7 mouse cellular contexts compared by ENCODE assay signal in the genomic region with DNA sequence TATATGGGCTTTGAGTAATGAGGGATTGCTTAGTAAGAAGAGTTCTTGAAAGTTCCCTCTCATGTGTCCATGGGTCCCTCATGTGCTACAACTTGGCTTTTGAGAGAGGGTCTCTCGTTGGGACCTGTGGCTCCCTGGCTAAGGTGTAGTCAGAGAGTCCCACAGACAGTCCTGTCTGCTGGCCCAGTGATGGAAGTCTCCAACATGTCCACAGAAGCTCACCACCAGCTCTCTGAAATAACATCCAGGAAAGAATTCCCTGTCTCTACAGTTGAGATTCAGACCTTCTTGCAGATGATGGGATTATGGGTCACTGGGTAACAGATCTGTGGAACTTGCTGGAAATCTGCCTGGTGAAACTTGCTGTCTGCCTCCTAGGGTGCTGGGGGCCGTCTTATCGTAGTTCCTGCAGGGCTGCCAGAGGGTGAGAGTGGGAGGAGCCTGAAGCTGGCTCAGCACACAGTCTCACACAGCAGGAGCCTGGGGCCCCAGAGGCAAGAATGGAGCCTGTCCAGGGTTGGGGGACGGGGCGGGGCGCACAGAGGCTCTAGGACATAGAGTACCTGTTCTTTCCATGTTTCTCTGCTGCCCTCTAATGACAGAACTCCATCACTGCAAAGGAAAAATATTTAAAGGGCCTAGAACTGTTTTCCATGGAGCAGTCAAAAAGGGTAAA. TPM values are rescaled to one million over a fixed set of nuclear protein-coding genes. Genes with fewer than 3 reads are reported as not detected.
DNase-seq lines count a peak whose midpoint lies in the region; ATAC-seq lines count a peak whose summit lies in the region.

No protein-coding gene starts in this region.

- H3K36me3 ChIP-seq in intestine, embryonic 16.5 days (ENCODE audit: control insufficient read depth, insufficient read depth, low read length): no peaks in the 10 kb centered on the region
- H3K36me3 ChIP-seq in midbrain, embryonic 11.5 days (ENCODE audit: control insufficient read depth, insufficient read depth, low read length): no peaks in the 10 kb centered on the region

- H3K27me3 ChIP-seq in intestine, embryonic 16.5 days (replicated peaks; ENCODE audit: control insufficient read depth, insufficient read depth, low read length): no peaks in the 10 kb centered on the region
- H3K27me3 ChIP-seq in midbrain, embryonic 11.5 days (ENCODE audit: control insufficient read depth, insufficient read depth, low read length): no peaks in the 10 kb centered on the region

- peak overlapping the region; percentile 9; the same call in 1 of the 2 replicates for H3K9ac ChIP-seq in intestine, embryonic 16.5 days (ENCODE audit: low read depth, low read length)
- 0 out of 2 replicates have a peak overlapping the region, but pooled peaks have one; percentile 28 for H3K9ac ChIP-seq in midbrain, embryonic 11.5 days (ENCODE audit: low read length)

- H3K4me2 ChIP-seq in intestine, embryonic 16.5 days (ENCODE audit: low read depth, low read length): peak overlapping the region; percentile 38
- peak overlapping the region; percentile 34; the same call in 1 of the 2 replicates for H3K4me2 ChIP-seq in midbrain, embryonic 11.5 days

- no peaks in the 10 kb centered on the region for H3K9me3 ChIP-seq in intestine, embryonic 16.5 days (ENCODE audit: control insufficient read depth, low read length)
- no peaks in the 10 kb centered on the region for H3K9me3 ChIP-seq in midbrain, embryonic 11.5 days (ENCODE audit: control insufficient read depth, low read length)

- intact Hi-C loops in left cerebral cortex, postnatal 4 days (cut with DNase I): no loop called here

- 12% methylated on average over 6 of the region's 6 CpGs for WGBS in intestine, embryonic 16.5 days
- 11% methylated on average over 6 of the region's 6 CpGs for WGBS in midbrain, embryonic 11.5 days

- H3K4me3 ChIP-seq in intestine, embryonic 16.5 days (ENCODE audit: low read length): 0 out of 2 replicates have a peak overlapping the region, but pooled peaks have one; percentile 1
- H3K4me3 ChIP-seq in midbrain, embryonic 11.5 days (ENCODE audit: low read depth, low read length): no peak overlapping the region

- peak; percentile 91 for DNase-seq in adrenal gland, adult 2 months
- peak; percentile 86 for DNase-seq in embryo, embryonic 9.5 days (ENCODE audit: extremely low spot score)
- peak; percentile 59 to 88 for DNase-seq in gastrocnemius, postnatal 4 days (ENCODE audit: low spot score in 2 of 2)
- peak; percentile 87 for DNase-seq in left cerebral cortex, postnatal 4 days
- DNase-seq in midbrain, embryonic 11.5 days (ENCODE audit: low spot score, missing footprints): peak; percentile 96
- peak; percentile 58 for DNase-seq in right cerebral cortex, postnatal 4 days

- peaks cover 8% of the 10 kb centered on the region for H3K4me1 ChIP-seq in intestine, embryonic 16.5 days (ENCODE audit: control insufficient read depth, insufficient read depth, low read length)
- H3K4me1 ChIP-seq in midbrain, embryonic 11.5 days (ENCODE audit: control insufficient read depth, insufficient read depth, low read length): 0 out of 2 replicates have a peak, but pooled peaks cover 6% of the 10 kb centered on the region

- peak overlapping the region; percentile 79 for H3K27ac ChIP-seq in intestine, embryonic 16.5 days (ENCODE audit: low read length)
- no peak overlapping the region for H3K27ac ChIP-seq in midbrain, embryonic 11.5 days (ENCODE audit: low read depth, low read length)

- peak; percentile 99 for ATAC-seq in intestine, embryonic 16.5 days
- ATAC-seq in midbrain, embryonic 11.5 days (ENCODE audit: low FRiP score): peak; percentile 96

RNA-seq across cellular contexts. Expression of a gene that starts 7.3 kb away (rescaled TPM):
- total RNA-seq in adrenal gland, adult 2 months (2021): 10 to 100 TPM; 16.6 to 20.5 TPM
- polyA plus RNA-seq in adrenal gland, adult 2 months (2012; rRNA removed): 2.7 and 4.4 TPM in 2 replicates
- total RNA-seq in gastrocnemius, postnatal 4 days (2021): 10 to 100 TPM; 18.2 to 20.7 TPM
- polyA plus RNA-seq in intestine, embryonic 16.5 days (2015; fragmentation: Nextera tagmentation; extraction: Ambion mirVana): 15.2 and 16.5 TPM in 2 replicates
- 1 to 10 TPM; 7.8 to 9.0 TPM for total RNA-seq in left cerebral cortex, postnatal 4 days (2021)
- 12.5 and 13.3 TPM in 2 replicates for polyA plus RNA-seq in midbrain, embryonic 11.5 days (2014; fragmentation: Nextera tagmentation; extraction: Ambion mirVana)

RNA-seq across cellular contexts. Expression of a gene that starts 32.1 kb away (rescaled TPM):
- total RNA-seq in adrenal gland, adult 2 months (2021): not detected
- polyA plus RNA-seq in adrenal gland, adult 2 months (2012; rRNA removed): not detected in 2 replicates
- total RNA-seq in gastrocnemius, postnatal 4 days (2021): not detected
- polyA plus RNA-seq in intestine, embryonic 16.5 days (2015; fragmentation: Nextera tagmentation; extraction: Ambion mirVana): not detected in 2 replicates
- total RNA-seq in left cerebral cortex, postnatal 4 days (2021): not detected
- polyA plus RNA-seq in midbrain, embryonic 11.5 days (2014; fragmentation: Nextera tagmentation; extraction: Ambion mirVana): not detected in 2 replicates

RNA-seq across cellular contexts. Expression of a gene that starts 34.9 kb away (rescaled TPM):
- 10 to 100 TPM; 17.9 to 61.5 TPM for total RNA-seq in adrenal gland, adult 2 months (2021)
- polyA plus RNA-seq in adrenal gland, adult 2 months (2012; rRNA removed): 93.2 and 164 TPM in 2 replicates
- total RNA-seq in gastrocnemius, postnatal 4 days (2021): 1 to 10 TPM; 9.4 to 9.5 TPM
- polyA plus RNA-seq in intestine, embryonic 16.5 days (2015; fragmentation: Nextera tagmentation; extraction: Ambion mirVana): 59.3 and 63.1 TPM in 2 replicates
- total RNA-seq in left cerebral cortex, postnatal 4 days (2021): 10 to 100 TPM; 10.6 to 12.4 TPM
- 9.7 and 10.0 TPM in 2 replicates for polyA plus RNA-seq in midbrain, embryonic 11.5 days (2014; fragmentation: Nextera tagmentation; extraction: Ambion mirVana)

RNA-seq across cellular contexts. Expression of a gene that starts 57.2 kb away (rescaled TPM):
- total RNA-seq in adrenal gland, adult 2 months (2021): 10 to 100 TPM; 18.0 to 26.4 TPM
- polyA plus RNA-seq in adrenal gland, adult 2 months (2012; rRNA removed): 1.3 TPM in 2 replicates
- 10 to 100 TPM; 11.3 to 13.0 TPM for total RNA-seq in gastrocnemius, postnatal 4 days (2021)
- polyA plus RNA-seq in intestine, embryonic 16.5 days (2015; fragmentation: Nextera tagmentation; extraction: Ambion mirVana): 10.0 and 10.1 TPM in 2 replicates
- 10 to 100 TPM; 12.3 to 14.8 TPM for total RNA-seq in left cerebral cortex, postnatal 4 days (2021)
- 14.3 and 14.8 TPM in 2 replicates for polyA plus RNA-seq in midbrain, embryonic 11.5 days (2014; fragmentation: Nextera tagmentation; extraction: Ambion mirVana)
